Mouse (Mus musculus) neural tube, embryonic 11.5 days (tissue): ENCODE data around the gene Igsf21. TPM values are rescaled to one million over a fixed set of nuclear protein-coding genes. Genes with fewer than 3 reads are reported as not detected.

Source experiments
- ATAC-seq: fragments of 200-750 bp; cut with Nextera tagmentation; 2 replicates; pipeline ENCODE4 v1.8.0; 2017; ENCODE audit warnings: moderate number of reproducible peaks, mild to moderate bottlenecking, moderate TSS enrichment, moderate library complexity; ENCODE audit not compliant: insufficient read depth, low FRiP score, low TSS enrichment
- DNase-seq: peaks from one replicate; pipeline ENCODE4 v3.0.0-alpha.2; 2015; ENCODE audit warnings: low spot score
- H3K27ac ChIP-seq: fragments of 300-500 bp; sonication (generic); 2 replicates; pipeline ENCODE4 v1.5.1; 2014; ENCODE audit warnings: low read depth, mild to moderate bottlenecking, low read length
- H3K27me3 ChIP-seq: fragments of 300-500 bp; sonication (generic); 2 replicates; pipeline ENCODE4 v1.6.1; 2014; ENCODE audit warnings: mild to moderate bottlenecking, low read length, mixed read lengths; ENCODE audit not compliant: control insufficient read depth, insufficient read depth
- H3K36me3 ChIP-seq: fragments of 300-500 bp; sonication (generic); 2 replicates; pipeline ENCODE4 v1.6.1; 2014; ENCODE audit warnings: mild to moderate bottlenecking, low read length, moderate library complexity, mixed read lengths; ENCODE audit not compliant: control insufficient read depth, insufficient read depth
- H3K4me1 ChIP-seq: fragments of 300-500 bp; sonication (generic); 2 replicates; pipeline ENCODE4 v1.6.1; 2014; ENCODE audit warnings: low read length, mixed read lengths; ENCODE audit not compliant: control insufficient read depth, insufficient read depth
- H3K4me2 ChIP-seq: fragments of 300-500 bp; sonication (generic); 2 replicates; pipeline ENCODE4 v1.6.1; 2014; ENCODE audit warnings: low read depth, mild to moderate bottlenecking, moderate library complexity
- H3K4me3 ChIP-seq: fragments of 300-500 bp; sonication (generic); 2 replicates; pipeline ENCODE4 v1.5.1; 2014; ENCODE audit warnings: low read depth, low read length
- H3K9ac ChIP-seq: fragments of 300-500 bp; sonication (generic); 2 replicates; pipeline ENCODE4 v1.6.1; 2014; ENCODE audit warnings: mild to moderate bottlenecking, low read length
- H3K9me3 ChIP-seq: fragments of 300-500 bp; sonication (generic); 2 replicates; pipeline ENCODE4 v1.6.1; 2016; ENCODE audit warnings: low read length; ENCODE audit not compliant: control insufficient read depth
- WGBS: fragments of 180-500 bp; shearing (Covaris S2); extraction: QIAGEN DNeasy Blood & Tissue Kit; methylation state at CpG from one replicate; pipeline ENCODE4 v1.1.7; 2014; 5-methylcytosine and 5-hydroxymethylcytosine counted together
- polyA plus RNA-seq: library from polyadenylated mRNA; unstranded; fragments of >200 nt; fragmentation: Nextera tagmentation; extraction: Ambion mirVana; gene quantifications from 2 replicates; pipeline ENCODE4 v1.2.1, GENCODE M21; 2014

Gene Igsf21
- polyA plus RNA-seq, 1 experiment from 2014 or later, result 12.9 TPM

GRCm38 (mm10) chr4:139978716-139979115, 267.9 kb downstream of the Igsf21 start:
- Histone ChIP-seq H3K9ac (no peak overlapping the region), H3K4me3 (no peak overlapping the region), H3K27me3 (no peaks in the 10 kb centered on the region), H3K4me1 (peaks cover 20% of the 10 kb centered on the region), H3K4me2 (no peak overlapping the region), H3K36me3 (no peaks in the 10 kb centered on the region), H3K9me3 (no peaks in the 10 kb centered on the region), H3K27ac (no peak overlapping the region)
- ATAC-seq (no peak), DNase-seq (no peak)
- 49% methylated on average over 5 of the region's 5 CpGs for WGBS

GRCm38 (mm10) chr4:139977308-139977781, 269.2 kb downstream of the Igsf21 start:
- H3K4me2 ChIP-seq, result no peak overlapping the region
- H3K36me3 ChIP-seq, result no peaks in the 10 kb centered on the region
- H3K4me1 ChIP-seq, result peaks cover 20% of the 10 kb centered on the region
- no peaks in the 10 kb centered on the region for H3K27me3 ChIP-seq
- no peak for ATAC-seq
- H3K27ac ChIP-seq, result peak overlapping the region; percentile 36; the same call in 1 of the 2 replicates
- WGBS, result 4% methylated on average over 5 of the region's 5 CpGs
- H3K9me3 ChIP-seq, result no peaks in the 10 kb centered on the region
- no peak overlapping the region for H3K4me3 ChIP-seq
- peak; percentile 57 for DNase-seq
- H3K9ac ChIP-seq, result no peak overlapping the region
